Mouse (Mus musculus): ENCODE measurements at regions not wholly inside any gene's neighbourhood (a gene's known extent, or its start where the extent isn't known, plus 50 kb on each side); places are given as distances from the start of the nearest gene placed in this dataset.

- Histone ChIP-seq H3K27ac (replicated peaks; ENCODE audit: insufficient read depth, low read depth, low read length) (peak overlapping the region; percentile 73), H3K27me3 (ENCODE audit: control insufficient read depth, insufficient read depth, low read length) (no peaks in the 10 kb centered on the region), H3K4me1 (ENCODE audit: control insufficient read depth, insufficient read depth, low read length) (peaks cover 13% of the 10 kb centered on the region), H3K36me3 (ENCODE audit: control insufficient read depth, insufficient read depth, low read length) (no peaks in the 10 kb centered on the region), H3K9ac (ENCODE audit: low read depth, low read length) (no peak overlapping the region), H3K4me3 (ENCODE audit: insufficient read depth, low read depth, low read length) (no peak overlapping the region; the same call in 1 of the 2 replicates), H3K79me2 (ENCODE audit: control insufficient read depth, insufficient read depth, low read length) (no peaks in the 10 kb centered on the region)
- TF ChIP-seq CTCF (IDR thresholded peaks at IDR 0.05; ENCODE audit: low read depth, low read length) (no peak), POLR2A (IDR thresholded peaks at IDR 0.05; ENCODE audit: extremely low read depth, insufficient read depth, low read length) (no peak)
- DNase-seq (ENCODE audit: extremely low read depth, low read depth, low spot score), result peak; percentile 93
- WGBS, result 24% methylated on average over 10 of the region's 10 CpGs
Measured at GRCm38 (mm10) chr19:21106766-21107165, 152.8 kb upstream of the Tmc1 start.

DNA sequence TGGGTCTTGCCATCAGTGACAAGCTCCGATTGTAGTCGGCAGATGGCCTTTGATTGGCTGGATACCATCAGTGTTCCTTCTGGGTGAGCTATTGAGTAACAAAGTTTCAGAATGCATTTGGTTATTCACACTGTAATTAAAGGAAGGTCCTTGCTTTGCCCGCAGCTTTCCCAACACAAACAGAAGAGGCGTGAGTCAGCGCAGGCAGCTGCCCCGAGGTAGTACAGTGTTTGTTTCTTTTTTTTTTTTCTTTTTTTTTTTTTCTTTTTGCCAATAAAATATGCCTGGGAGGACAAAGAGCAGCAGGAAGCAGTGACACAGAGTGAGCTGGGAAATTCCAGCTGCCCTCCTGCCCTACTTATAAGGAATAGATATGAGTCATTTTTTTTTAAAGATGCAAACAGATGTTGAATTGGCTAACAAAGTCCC is 152.3 kb upstream of the Tmc1 start:
- peak; percentile 92 for DNase-seq (ENCODE audit: extremely low read depth, low read depth, low spot score)
- TF ChIP-seq CTCF (IDR thresholded peaks at IDR 0.05; ENCODE audit: low read depth, low read length) (no peak), POLR2A (IDR thresholded peaks at IDR 0.05; ENCODE audit: extremely low read depth, insufficient read depth, low read length) (no peak)
- H3K79me2 ChIP-seq (ENCODE audit: control insufficient read depth, insufficient read depth, low read length), result no peaks in the 10 kb centered on the region
- H3K36me3 ChIP-seq (ENCODE audit: control insufficient read depth, insufficient read depth, low read length), result no peaks in the 10 kb centered on the region
- 2% methylated on average over 6 of the region's 6 CpGs for WGBS
- no peak overlapping the region for H3K4me3 ChIP-seq (ENCODE audit: insufficient read depth, low read depth, low read length)
- no peaks in the 10 kb centered on the region for H3K27me3 ChIP-seq (ENCODE audit: control insufficient read depth, insufficient read depth, low read length)
- peak overlapping the region; percentile 73; the same call in 1 of the 2 replicates for H3K27ac ChIP-seq (replicated peaks; ENCODE audit: insufficient read depth, low read depth, low read length)
- H3K9ac ChIP-seq (ENCODE audit: low read depth, low read length), result no peak overlapping the region; the same call in 1 of the 2 replicates
- H3K4me1 ChIP-seq (ENCODE audit: control insufficient read depth, insufficient read depth, low read length), result peaks cover 13% of the 10 kb centered on the region

DNA sequence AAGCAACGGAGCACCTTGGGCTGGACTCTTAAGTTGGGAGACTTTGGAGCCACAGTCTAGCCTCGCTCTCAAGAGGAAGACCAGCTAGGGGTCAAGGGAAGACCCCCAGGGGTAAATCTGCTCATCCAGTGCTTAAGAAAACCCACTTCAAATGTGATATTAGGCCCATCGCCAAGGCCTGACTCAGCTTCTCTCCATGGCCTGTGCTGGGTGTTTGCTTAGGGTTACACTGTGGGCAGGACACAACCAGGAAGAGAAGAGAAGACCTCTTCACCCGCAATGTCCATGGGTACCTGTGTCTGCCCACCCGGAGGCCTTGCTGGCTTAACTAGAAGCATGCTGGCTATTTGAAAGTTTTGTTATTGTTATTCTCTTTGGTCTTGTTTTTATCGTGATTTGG is 151.0 kb upstream of the Tmc1 start:
- no peaks in the 10 kb centered on the region for H3K79me2 ChIP-seq (ENCODE audit: control insufficient read depth, insufficient read depth, low read length)
- H3K27ac ChIP-seq (replicated peaks; ENCODE audit: insufficient read depth, low read depth, low read length), result no peak overlapping the region
- no peak overlapping the region for H3K9ac ChIP-seq (ENCODE audit: low read depth, low read length)
- H3K27me3 ChIP-seq (ENCODE audit: control insufficient read depth, insufficient read depth, low read length), result no peaks in the 10 kb centered on the region
- no peak for TF ChIP-seq POLR2A (IDR thresholded peaks at IDR 0.05; ENCODE audit: extremely low read depth, insufficient read depth, low read length)
- no peak for TF ChIP-seq CTCF (IDR thresholded peaks at IDR 0.05; ENCODE audit: low read depth, low read length)
- no peak for DNase-seq (ENCODE audit: extremely low read depth, low read depth, low spot score)
- H3K4me1 ChIP-seq (ENCODE audit: control insufficient read depth, insufficient read depth, low read length), result peaks cover 13% of the 10 kb centered on the region
- WGBS, result 95% methylated on average over 6 of the region's 6 CpGs
- H3K4me3 ChIP-seq (ENCODE audit: insufficient read depth, low read depth, low read length), result no peak overlapping the region
- H3K36me3 ChIP-seq (ENCODE audit: control insufficient read depth, insufficient read depth, low read length), result no peaks in the 10 kb centered on the region

- Histone ChIP-seq H3K4me1 (ENCODE audit: control insufficient read depth, insufficient read depth, low read length) (peaks cover 13% of the 10 kb centered on the region), H3K36me3 (ENCODE audit: control insufficient read depth, insufficient read depth, low read length) (no peaks in the 10 kb centered on the region), H3K4me3 (ENCODE audit: insufficient read depth, low read depth, low read length) (no peak overlapping the region), H3K27me3 (ENCODE audit: control insufficient read depth, insufficient read depth, low read length) (no peaks in the 10 kb centered on the region), H3K9ac (ENCODE audit: low read depth, low read length) (no peak overlapping the region), H3K79me2 (ENCODE audit: control insufficient read depth, insufficient read depth, low read length) (no peaks in the 10 kb centered on the region), H3K27ac (replicated peaks; ENCODE audit: insufficient read depth, low read depth, low read length) (no peak overlapping the region)
- WGBS, result 68% methylated on average over 8 of the region's 8 CpGs
- TF ChIP-seq CTCF (IDR thresholded peaks at IDR 0.05; ENCODE audit: low read depth, low read length), result no peak
- TF ChIP-seq POLR2A (IDR thresholded peaks at IDR 0.05; ENCODE audit: extremely low read depth, insufficient read depth, low read length), result no peak
- no peak for DNase-seq (ENCODE audit: extremely low read depth, low read depth, low spot score)
Measured at GRCm38 (mm10) chr19:21104462-21104936, 150.5 kb upstream of the Tmc1 start.

- Histone ChIP-seq H3K36me3 (ENCODE audit: control insufficient read depth, insufficient read depth, low read length) (no peaks in the 10 kb centered on the region), H3K79me2 (ENCODE audit: control insufficient read depth, insufficient read depth, low read length) (no peaks in the 10 kb centered on the region), H3K9ac (ENCODE audit: low read depth, low read length) (no peak overlapping the region), H3K27ac (replicated peaks; ENCODE audit: insufficient read depth, low read depth, low read length) (no peak overlapping the region), H3K4me1 (ENCODE audit: control insufficient read depth, insufficient read depth, low read length) (no peaks in the 10 kb centered on the region), H3K4me3 (ENCODE audit: insufficient read depth, low read depth, low read length) (no peak overlapping the region), H3K27me3 (ENCODE audit: control insufficient read depth, insufficient read depth, low read length) (no peaks in the 10 kb centered on the region)
- peak; percentile 45 for DNase-seq (ENCODE audit: extremely low read depth, low read depth, low spot score)
- WGBS, result 83% methylated on average over 7 of the region's 7 CpGs
- TF ChIP-seq POLR2A (IDR thresholded peaks at IDR 0.05; ENCODE audit: extremely low read depth, insufficient read depth, low read length) (no peak), CTCF (IDR thresholded peaks at IDR 0.05; ENCODE audit: low read depth, low read length) (no peak)
Measured at GRCm38 (mm10) chr19:21077771-21078548, 124.0 kb upstream of the Tmc1 start.

DNA sequence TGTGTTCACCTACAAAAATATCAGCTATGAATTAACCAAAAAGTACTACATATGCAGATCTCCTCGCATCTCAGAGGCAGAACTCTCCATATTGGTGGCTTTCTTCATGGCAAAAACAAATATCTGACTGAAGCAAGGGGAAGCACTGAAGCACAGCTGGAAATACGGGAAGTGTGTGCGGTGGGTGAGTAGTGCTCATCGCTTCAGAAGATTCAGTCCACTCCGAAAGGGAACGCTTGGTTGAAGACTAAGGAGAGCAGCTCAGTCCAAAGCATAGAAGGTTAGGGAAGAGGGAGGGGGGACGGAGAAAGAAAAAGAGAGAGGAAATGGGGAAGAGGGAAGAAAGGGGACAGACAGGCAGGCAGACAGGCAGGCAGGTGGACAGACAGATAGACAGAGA is 114.4 kb upstream of the Tmc1 start:
- no peak overlapping the region for H3K9ac ChIP-seq (ENCODE audit: low read depth, low read length)
- no peak for TF ChIP-seq POLR2A (IDR thresholded peaks at IDR 0.05; ENCODE audit: extremely low read depth, insufficient read depth, low read length)
- TF ChIP-seq CTCF (IDR thresholded peaks at IDR 0.05; ENCODE audit: low read depth, low read length), result no peak
- H3K27ac ChIP-seq (replicated peaks; ENCODE audit: insufficient read depth, low read depth, low read length), result no peak overlapping the region
- H3K4me3 ChIP-seq (ENCODE audit: insufficient read depth, low read depth, low read length), result no peak overlapping the region
- no peaks in the 10 kb centered on the region for H3K79me2 ChIP-seq (ENCODE audit: control insufficient read depth, insufficient read depth, low read length)
- DNase-seq (ENCODE audit: extremely low read depth, low read depth, low spot score), result no peak
- H3K4me1 ChIP-seq (ENCODE audit: control insufficient read depth, insufficient read depth, low read length), result no peaks in the 10 kb centered on the region
- no peaks in the 10 kb centered on the region for H3K36me3 ChIP-seq (ENCODE audit: control insufficient read depth, insufficient read depth, low read length)
- H3K27me3 ChIP-seq (ENCODE audit: control insufficient read depth, insufficient read depth, low read length), result no peaks in the 10 kb centered on the region
- WGBS, result 86% methylated on average over 7 of the region's 7 CpGs
